Mouse (Mus musculus) MEL (cell line): Measurements from ENCODE around the gene Slc35e3. TPM values are rescaled to one million over a fixed set of nuclear protein-coding genes. Genes with fewer than 3 reads are reported as not detected.

Source experiments
- DNase-seq: peaks from one replicate; pipeline ENCODE4 v3.0.0; 2011; ENCODE audit warnings: low read depth, low spot score
- H3K27ac ChIP-seq: 2 replicates; pipeline ENCODE4 v1.5.1; 2012; ENCODE audit warnings: low read depth, mild to moderate bottlenecking, control low read depth, low read length, moderate library complexity; ENCODE audit not compliant: control insufficient read depth
- H3K27me3 ChIP-seq, 2 experiments: fragments of 150-350 bp in 1 of 2; sonication (generic) in 1 of 2; 2 replicates each; pipeline ENCODE4 v1.6.1; 2012; ENCODE audit warnings: low read length in 2 of 2, mild to moderate bottlenecking in 2 of 2, improper control_type of control experiment in 1 of 2, moderate library complexity in 1 of 2; ENCODE audit not compliant: insufficient read depth in 2 of 2, control insufficient read depth in 1 of 2
- H3K36me3 ChIP-seq, 2 experiments: 2 replicates each; pipeline ENCODE4 v1.6.1; 2012 to 2014; ENCODE audit warnings: low read length in 2 of 2, improper control_type of control experiment in 1 of 2, inconsistent platforms in 1 of 2, mild to moderate bottlenecking in 1 of 2; ENCODE audit not compliant: insufficient read depth in 2 of 2, control insufficient read depth in 1 of 2
- H3K4me1 ChIP-seq, 2 experiments: fragments of 150-350 bp in 1 of 2; sonication (generic) in 1 of 2; 2 replicates each; pipeline ENCODE4 v1.6.1; 2012; ENCODE audit warnings: low read length in 2 of 2, improper control_type of control experiment in 1 of 2, mild to moderate bottlenecking in 1 of 2; ENCODE audit not compliant: insufficient read depth in 2 of 2, control insufficient read depth in 1 of 2
- H3K4me3 ChIP-seq, 2 experiments: fragments of 150-350 bp in 1 of 2; sonication (generic) in 1 of 2; 2 replicates each; pipeline ENCODE4 v1.5.1; 2012; ENCODE audit warnings: low read depth in 2 of 2, low read length in 2 of 2, mild to moderate bottlenecking in 2 of 2, moderate library complexity in 2 of 2, control low read depth in 1 of 2, improper control_type of control experiment in 1 of 2; ENCODE audit not compliant: control insufficient read depth in 1 of 2, insufficient read depth in 1 of 2
- H3K79me2 ChIP-seq: 2 replicates; pipeline ENCODE4 v1.6.1; 2012; ENCODE audit warnings: mild to moderate bottlenecking, low read length, moderate library complexity; ENCODE audit not compliant: control insufficient read depth, poor library complexity, insufficient read depth
- H3K9ac ChIP-seq: 2 replicates; pipeline ENCODE4 v1.6.1; 2012; ENCODE audit warnings: low read depth, mild to moderate bottlenecking, control low read depth, low read length, moderate library complexity; ENCODE audit not compliant: control insufficient read depth, poor library complexity, severe bottlenecking
- H3K9me3 ChIP-seq: fragments of 150-350 bp; sonication (generic); replicated peaks from 2 replicates; pipeline ENCODE4 v1.6.1; 2012; ENCODE audit warnings: mild to moderate bottlenecking, low read length, improper control_type of control experiment, moderate library complexity; ENCODE audit not compliant: insufficient read depth
- BHLHE40 ChIP-seq: IDR thresholded peaks from 2 replicates; pipeline ENCODE4 v1.6.1; 2012; ENCODE audit warnings: low read depth, mild to moderate bottlenecking, inconsistent platforms, low read length, improper control_type of control experiment, borderline replicate concordance
- CHD2 ChIP-seq: IDR thresholded peaks from 2 replicates; pipeline ENCODE4 v1.6.1; 2011; ENCODE audit warnings: low read length, improper control_type of control experiment
- CTCF ChIP-seq, 3 experiments: IDR thresholded peaks in 2 of 3; conservative IDR thresholded peaks in 1 of 3; 2 replicates each; pipeline ENCODE4 v1.5.1; 2011 to 2012; ENCODE audit warnings: low read length in 3 of 3, low read depth in 2 of 3, mild to moderate bottlenecking in 2 of 3, improper control_type of control experiment in 1 of 3, inconsistent platforms in 1 of 3, mixed read lengths in 1 of 3, moderate library complexity in 1 of 3; ENCODE audit not compliant: control insufficient read depth in 1 of 3, insufficient read depth in 1 of 3, poor library complexity in 1 of 3, severe bottlenecking in 1 of 3
- ETS1 ChIP-seq: IDR thresholded peaks from 2 replicates; pipeline ENCODE4 v1.6.1; 2012; ENCODE audit warnings: low read depth, mild to moderate bottlenecking, inconsistent platforms, low read length, improper control_type of control experiment, moderate library complexity
- GABPA ChIP-seq: IDR thresholded peaks from 2 replicates; pipeline ENCODE4 v1.6.1; 2012; ENCODE audit warnings: low read depth, mild to moderate bottlenecking, inconsistent platforms, low read length, improper control_type of control experiment, moderate library complexity
- GATA1 ChIP-seq: IDR thresholded peaks from 2 replicates; pipeline ENCODE4 v1.6.1; 2011; ENCODE audit warnings: low read depth, low read length, improper control_type of control experiment
- HCFC1 ChIP-seq: IDR thresholded peaks from 2 replicates; pipeline ENCODE4 v1.6.1; 2012; ENCODE audit warnings: low read depth, mild to moderate bottlenecking, inconsistent platforms, low read length, improper control_type of control experiment, moderate library complexity
- JUND ChIP-seq: IDR thresholded peaks from 2 replicates; pipeline ENCODE4 v1.6.1; 2011; ENCODE audit warnings: low read depth, mild to moderate bottlenecking, improper control_type of control experiment, low read length
- KAT2A ChIP-seq: conservative IDR thresholded peaks from 2 replicates; pipeline ENCODE4 v1.6.1; 2012; ENCODE audit warnings: low read depth, low read length, improper control_type of control experiment, inconsistent platforms
- MXI1 ChIP-seq: IDR thresholded peaks from 2 replicates; pipeline ENCODE4 v1.6.1; 2011; ENCODE audit warnings: mild to moderate bottlenecking, low read depth, low read length, improper control_type of control experiment
- NELFE ChIP-seq: IDR thresholded peaks from 2 replicates; pipeline ENCODE4 v1.6.1; 2011; ENCODE audit warnings: low read depth, low read length, improper control_type of control experiment
- POLR2A ChIP-seq, 2 experiments: IDR thresholded peaks; 2 replicates each; pipeline ENCODE4 v1.6.1; 2011 to 2012; ENCODE audit warnings: low read length in 2 of 2, mild to moderate bottlenecking in 2 of 2, control low read depth in 1 of 2, improper control_type of control experiment in 1 of 2, low read depth in 1 of 2, moderate library complexity in 1 of 2; ENCODE audit not compliant: control insufficient read depth in 1 of 2, insufficient read depth in 1 of 2, poor library complexity in 1 of 2
- POLR2AphosphoS2 ChIP-seq: IDR thresholded peaks from 2 replicates; pipeline ENCODE4 v1.6.1; 2011; ENCODE audit warnings: low read length, improper control_type of control experiment
- UBTF ChIP-seq: IDR thresholded peaks from 2 replicates; pipeline ENCODE4 v1.6.1; 2012; ENCODE audit warnings: low read depth, mild to moderate bottlenecking, inconsistent platforms, low read length, improper control_type of control experiment, moderate library complexity, borderline replicate concordance; ENCODE audit not compliant: insufficient read depth
- USF2 ChIP-seq, 2 experiments: IDR thresholded peaks; 2 replicates each; pipeline ENCODE4 v1.6.1; 2011 to 2012; ENCODE audit warnings: improper control_type of control experiment in 2 of 2, low read length in 2 of 2, borderline replicate concordance in 1 of 2, inconsistent platforms in 1 of 2, low read depth in 1 of 2, mild to moderate bottlenecking in 1 of 2; ENCODE audit not compliant: insufficient read depth in 1 of 2
- ZC3H11A ChIP-seq: IDR thresholded peaks from 2 replicates; pipeline ENCODE4 v1.6.1; 2012; ENCODE audit warnings: low read depth, mild to moderate bottlenecking, inconsistent platforms, low read length, improper control_type of control experiment
- ZNF384 ChIP-seq: IDR thresholded peaks from 2 replicates; pipeline ENCODE4 v1.6.1; 2012; ENCODE audit warnings: low read depth, mild to moderate bottlenecking, inconsistent platforms, low read length, improper control_type of control experiment
- polyA plus RNA-seq, 2 experiments: library from polyadenylated mRNA; stranded (reverse) in 1 of 2; unstranded in 1 of 2; fragments of >175 nt in 1 of 2; fragments of >200 nt in 1 of 2; gene quantifications; 2 replicates each; pipeline versions ENCODE4 v1.2.1 to v1.2.4; 2012; ENCODE audit warnings: low replicate concordance in 2 of 2, low read depth in 1 of 2; ENCODE audit not compliant: insufficient read length in 2 of 2, insufficient read depth in 1 of 2, missing spikeins in 1 of 2
- total RNA-seq: library from RNA; depleted of rRNA; stranded (reverse); fragments of 300-350 nt; gene quantifications from 2 replicates; pipeline ENCODE4 v1.2.3, GENCODE M21; 2012

Gene Slc35e3
- total and polyA plus RNA-seq, 3 experiments, result 3.7 to 7.4 TPM; not detected in 1

- Histone ChIP-seq H3K27me3 (no peaks in the 10 kb centered on the region), H3K9me3 (no peaks in the 10 kb centered on the region), H3K36me3 (peaks cover 0 to 52% of the 10 kb centered on the region in 2 experiments; a peak in 2 of 4 replicates), H3K4me3 (no peak overlapping the region), H3K79me2 (0 out of 2 replicates have a peak, but pooled peaks cover 1% of the 10 kb centered on the region), H3K9ac (no peak overlapping the region), H3K27ac (no peak overlapping the region), H3K4me1 (no peaks in the 10 kb centered on the region)
- DNase-seq, result no peak
- TF ChIP-seq JUND (no peak), POLR2AphosphoS2 (no peak), NELFE (no peak), HCFC1 (no peak)
- TF ChIP-seq, all 39 proteins: peak for 0
Measured at GRCm38 (mm10) chr10:117698313-117699138, 47.6 kb downstream of the Slc35e3 start.

DNA sequence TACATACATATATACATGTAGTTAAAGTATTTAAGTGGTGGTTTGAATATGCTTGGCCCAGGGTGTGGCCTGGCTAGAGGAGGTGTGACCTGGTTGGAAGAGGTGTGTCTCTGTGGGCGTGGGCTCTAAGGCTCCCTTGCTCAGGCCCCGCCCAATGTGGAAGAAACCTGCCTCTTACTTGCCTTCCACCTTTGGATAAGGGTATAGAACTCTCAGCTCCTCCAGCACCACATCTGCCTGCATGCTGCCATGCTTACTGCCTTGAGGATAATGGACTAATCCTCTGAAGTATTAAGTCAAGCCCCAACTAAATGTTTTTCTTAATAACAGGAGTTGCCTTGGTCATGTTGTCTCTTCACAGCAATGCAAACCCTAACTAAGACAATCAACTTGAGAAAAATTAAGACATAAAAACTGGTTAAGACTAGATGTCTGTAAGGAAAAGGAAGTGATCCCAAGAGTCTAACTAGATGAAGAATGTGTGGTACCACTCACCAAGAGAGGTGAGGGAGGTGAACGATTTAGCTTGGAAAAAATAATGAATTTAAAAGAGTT is 48.5 kb downstream of the Slc35e3 start:
- Histone ChIP-seq H3K79me2 (0 out of 2 replicates have a peak, but pooled peaks cover 1% of the 10 kb centered on the region), H3K4me1 (no peaks in the 10 kb centered on the region), H3K9me3 (no peaks in the 10 kb centered on the region), H3K27ac (no peak overlapping the region), H3K4me3 (no peak overlapping the region), H3K36me3 (peaks cover 0 to 49% of the 10 kb centered on the region in 2 experiments; a peak in 2 of 4 replicates), H3K9ac (no peak overlapping the region), H3K27me3 (no peaks in the 10 kb centered on the region)
- no peak for TF ChIP-seq GATA1
- no peak for TF ChIP-seq USF2 (IDR thresholded peaks at IDR 0.05; ENCODE audit: borderline replicate concordance in 1 of 2, insufficient read depth in 1 of 2, low read depth in 1 of 2, low read length in 2 of 2)
- no peak for TF ChIP-seq CHD2
- no peak for TF ChIP-seq KAT2A
- no peak for TF ChIP-seq POLR2A (IDR thresholded peaks at IDR 0.05; ENCODE audit: control insufficient read depth in 1 of 2, insufficient read depth in 1 of 2, low read depth in 1 of 2, low read length in 2 of 2, poor library complexity in 1 of 2)
- no peak for TF ChIP-seq ZC3H11A
- no peak for TF ChIP-seq GABPA
- TF ChIP-seq UBTF, result no peak
- TF ChIP-seq NELFE, result no peak
- no peak for TF ChIP-seq CTCF (IDR thresholded peaks at IDR 0.05 in 2 of 3, conservative IDR thresholded peaks at IDR 0.05 in 1 of 3; ENCODE audit: control insufficient read depth in 1 of 3, insufficient read depth in 1 of 3, low read depth in 2 of 3, low read length in 3 of 3, poor library complexity in 1 of 3, severe bottlenecking in 1 of 3)
- TF ChIP-seq ZNF384, result no peak
- TF ChIP-seq JUND, result no peak
- no peak for TF ChIP-seq MXI1
- TF ChIP-seq POLR2AphosphoS2, result no peak
- TF ChIP-seq BHLHE40, result no peak
- no peak for TF ChIP-seq HCFC1
- TF ChIP-seq ETS1, result no peak
- DNase-seq, result no peak
